Mouse (Mus musculus): ENCODE measurements around the gene Nadsyn1. TPM values are rescaled to one million over a fixed set of nuclear protein-coding genes. Genes with fewer than 3 reads are reported as not detected.

Nadsyn1 gene
- polyA plus RNA-seq, 1 experiment, result 7.0 TPM

DNA sequence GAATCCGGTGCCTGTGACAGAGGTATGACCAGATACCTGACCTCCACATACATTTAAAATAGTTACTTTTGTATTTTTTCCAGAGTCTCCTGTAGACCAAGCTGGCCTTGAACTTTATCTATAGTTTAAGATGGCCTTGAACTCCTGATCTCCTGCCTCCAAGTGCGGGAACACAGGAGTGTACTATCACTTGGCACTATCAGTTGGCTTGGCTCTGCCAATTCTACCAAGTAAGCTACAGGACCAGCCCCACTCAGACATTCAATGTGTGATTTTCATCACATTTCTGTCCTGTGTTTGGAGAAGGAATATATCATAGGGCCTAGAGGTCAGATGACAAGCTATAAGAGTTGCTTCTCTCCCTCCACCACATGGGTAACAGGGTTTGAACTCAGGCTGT, 11.7 kb upstream of the Nadsyn1 start:
- no peak for TF ChIP-seq POLR2A (IDR thresholded peaks at IDR 0.05; ENCODE audit: low read depth, low read length)
- no peak for TF ChIP-seq CTCF (IDR thresholded peaks at IDR 0.05; ENCODE audit: borderline replicate concordance, insufficient read depth, low read length)
- Histone ChIP-seq H3K4me1 (ENCODE audit: control insufficient read depth, insufficient read depth, low read length) (no peaks in the 10 kb centered on the region), H3K27ac (ENCODE audit: insufficient read depth, low read length) (no peak overlapping the region), H3K4me3 (ENCODE audit: insufficient read depth, low read length) (no peak overlapping the region)

DNA sequence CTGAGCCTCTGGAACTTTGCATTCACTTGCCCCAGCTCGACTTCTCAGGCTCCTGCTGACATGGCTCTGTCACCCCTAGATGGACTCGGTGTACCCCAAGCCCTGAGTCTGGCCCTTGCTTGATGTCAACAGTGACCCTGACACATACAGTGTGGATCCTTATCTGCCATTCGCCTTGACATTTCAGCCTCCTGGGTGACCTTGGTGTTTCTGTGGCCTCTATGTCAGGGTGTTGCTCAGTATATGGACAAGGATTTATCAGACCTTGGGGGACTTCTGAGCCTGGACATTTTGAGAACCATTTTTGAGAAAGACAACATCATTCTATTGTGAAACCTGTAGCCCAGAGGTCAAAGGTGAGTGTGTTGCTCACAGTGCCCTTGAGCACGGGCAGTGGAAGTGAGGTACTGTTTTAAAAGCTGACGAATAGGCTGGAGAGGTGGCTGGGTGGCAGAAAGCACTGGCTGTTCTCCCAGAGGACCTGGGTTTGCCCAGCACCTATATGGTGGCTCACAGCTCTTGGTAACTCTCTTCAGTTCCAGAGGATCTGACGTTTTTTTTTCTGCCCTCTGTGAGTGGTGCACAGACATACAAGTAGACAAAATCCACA, 11.0 kb upstream of the Nadsyn1 start:
- Histone ChIP-seq H3K4me3 (ENCODE audit: insufficient read depth, low read length) (no peak overlapping the region), H3K27ac (ENCODE audit: insufficient read depth, low read length) (no peak overlapping the region), H3K4me1 (ENCODE audit: control insufficient read depth, insufficient read depth, low read length) (no peaks in the 10 kb centered on the region)
- no peak for TF ChIP-seq CTCF (IDR thresholded peaks at IDR 0.05; ENCODE audit: borderline replicate concordance, insufficient read depth, low read length)
- no peak for TF ChIP-seq POLR2A (IDR thresholded peaks at IDR 0.05; ENCODE audit: low read depth, low read length)

DNA sequence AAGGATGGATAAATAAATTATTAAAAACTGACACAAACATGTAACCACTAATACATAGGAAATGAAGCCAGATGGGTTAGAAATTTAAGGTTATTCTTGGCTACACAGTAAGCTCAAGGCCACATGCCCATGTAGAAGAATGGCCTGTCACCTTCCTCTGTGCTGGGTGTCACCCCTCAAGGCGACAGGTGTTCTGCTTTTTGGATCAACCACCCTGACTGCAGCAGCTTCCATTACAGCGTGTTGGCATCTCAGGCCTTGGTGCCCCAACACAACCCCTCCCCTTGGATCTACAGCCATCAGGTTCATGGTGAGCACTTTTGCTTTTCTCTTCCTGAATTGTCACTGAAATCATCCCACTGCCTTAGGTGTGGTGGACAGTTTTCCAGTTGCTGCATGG, 10.0 kb upstream of the Nadsyn1 start:
- TF ChIP-seq POLR2A (IDR thresholded peaks at IDR 0.05; ENCODE audit: low read depth, low read length), result no peak
- no peak for TF ChIP-seq CTCF (IDR thresholded peaks at IDR 0.05; ENCODE audit: borderline replicate concordance, insufficient read depth, low read length)
- no peaks in the 10 kb centered on the region for H3K4me1 ChIP-seq (ENCODE audit: control insufficient read depth, insufficient read depth, low read length)
- H3K27ac ChIP-seq (ENCODE audit: insufficient read depth, low read length), result no peak overlapping the region
- H3K4me3 ChIP-seq (ENCODE audit: insufficient read depth, low read length), result no peak overlapping the region

GRCm38 (mm10) chr7:143832196-143832595, 9.5 kb upstream of the Nadsyn1 start:
- TF ChIP-seq CTCF (IDR thresholded peaks at IDR 0.05; ENCODE audit: borderline replicate concordance, insufficient read depth, low read length), result no peak
- no peak for TF ChIP-seq POLR2A (IDR thresholded peaks at IDR 0.05; ENCODE audit: low read depth, low read length)
- no peak overlapping the region for H3K4me3 ChIP-seq (ENCODE audit: insufficient read depth, low read length)
- no peak overlapping the region for H3K27ac ChIP-seq (ENCODE audit: insufficient read depth, low read length)
- H3K4me1 ChIP-seq (ENCODE audit: control insufficient read depth, insufficient read depth, low read length), result no peaks in the 10 kb centered on the region

DNA sequence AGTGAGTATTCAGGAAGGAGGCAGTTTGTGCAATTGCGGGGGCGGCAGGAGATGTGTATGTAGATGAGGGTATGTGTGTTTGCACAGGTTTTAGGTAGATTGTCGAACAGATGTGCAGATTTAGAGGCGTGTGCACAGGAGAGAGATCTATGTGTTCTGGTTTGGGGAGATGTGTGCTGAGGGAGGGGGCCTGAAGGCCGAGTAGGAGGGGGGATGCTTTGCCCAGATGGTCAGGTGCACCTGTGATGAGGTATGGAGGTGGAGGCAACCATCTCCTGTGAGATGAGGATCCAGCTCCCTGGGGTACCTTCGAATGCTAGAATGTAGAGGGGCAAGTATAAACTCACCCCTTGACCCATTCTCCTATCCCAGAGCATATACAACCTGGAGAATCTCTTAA, 7.8 kb upstream of the Nadsyn1 start:
- Histone ChIP-seq H3K4me3 (ENCODE audit: insufficient read depth, low read length) (peak overlapping the region; percentile 50), H3K4me1 (ENCODE audit: control insufficient read depth, insufficient read depth, low read length) (no peaks in the 10 kb centered on the region), H3K27ac (ENCODE audit: insufficient read depth, low read length) (no peak overlapping the region)
- TF ChIP-seq CTCF (IDR thresholded peaks at IDR 0.05; ENCODE audit: borderline replicate concordance, insufficient read depth, low read length) (no peak), POLR2A (IDR thresholded peaks at IDR 0.05; ENCODE audit: low read depth, low read length) (no peak)

DNA sequence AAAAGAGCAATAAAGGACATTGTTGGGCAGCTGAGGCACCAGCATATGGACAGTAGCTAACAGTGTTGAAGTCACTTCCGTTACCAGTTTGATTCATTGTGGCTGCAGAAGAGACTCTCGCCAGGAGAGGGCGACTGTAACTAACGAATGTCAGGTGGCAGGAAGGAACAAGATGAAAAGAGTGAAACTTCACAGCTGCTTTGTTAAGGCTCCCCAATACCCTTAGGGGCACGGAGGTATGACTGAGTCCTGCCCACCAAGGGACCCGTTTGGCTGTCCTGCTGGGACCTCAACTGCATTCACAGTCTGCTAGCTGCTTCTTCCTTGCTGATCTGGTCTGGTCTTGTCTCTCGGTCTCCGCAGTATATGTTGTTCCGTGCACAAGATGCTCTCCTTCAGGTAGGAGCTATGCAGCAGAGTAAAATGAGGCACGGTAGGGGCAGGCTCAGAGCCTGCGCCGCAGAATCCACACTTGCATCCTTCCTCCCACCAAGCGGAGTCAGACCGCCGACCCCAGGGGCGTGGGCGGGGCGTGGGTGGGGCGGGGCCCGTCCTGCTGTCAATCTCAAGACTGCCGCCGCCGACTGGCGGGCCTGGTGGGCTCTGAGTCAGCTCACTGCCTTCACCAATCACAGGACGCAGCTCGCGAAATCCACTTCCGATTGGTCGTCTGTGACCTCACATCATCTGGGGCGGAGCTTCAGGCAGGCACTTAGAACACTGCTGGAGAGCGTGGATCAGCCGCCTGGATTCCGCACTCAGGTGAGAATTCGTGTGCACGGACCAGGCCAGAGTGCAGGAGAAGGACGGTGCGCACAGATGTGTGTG, 7.1 kb upstream of the Nadsyn1 start:
- H3K4me1 ChIP-seq (ENCODE audit: control insufficient read depth, insufficient read depth, low read length), result no peaks in the 10 kb centered on the region
- H3K27ac ChIP-seq (ENCODE audit: insufficient read depth, low read length), result peak overlapping the region; percentile 63
- peak; percentile 58; the same call in 1 of the 2 replicates for TF ChIP-seq CTCF (IDR thresholded peaks at IDR 0.05; ENCODE audit: borderline replicate concordance, insufficient read depth, low read length)
- TF ChIP-seq POLR2A (IDR thresholded peaks at IDR 0.05; ENCODE audit: low read depth, low read length), result peak; percentile 84
- H3K4me3 ChIP-seq (ENCODE audit: insufficient read depth, low read length), result peak overlapping the region; percentile 71

DNA sequence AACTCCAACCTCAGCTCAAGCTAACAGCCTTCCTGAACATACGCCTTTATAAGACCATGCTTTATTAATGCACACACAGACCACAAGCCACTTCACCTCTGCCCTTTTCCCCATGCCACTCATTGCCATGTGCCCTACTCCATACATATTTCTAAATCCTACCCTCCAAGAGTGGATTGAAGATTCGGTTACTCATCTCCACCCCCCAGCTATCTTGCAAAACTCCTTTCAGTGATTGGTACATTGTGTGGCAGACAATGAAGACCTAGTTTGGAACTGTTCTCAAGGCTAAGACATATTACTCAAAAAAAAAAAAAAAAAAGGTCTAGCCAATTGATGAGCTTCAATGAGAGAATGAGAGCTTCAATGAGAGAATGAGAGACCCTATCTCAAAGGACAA, 4.3 kb upstream of the Nadsyn1 start:
- Histone ChIP-seq H3K4me3 (ENCODE audit: insufficient read depth, low read length) (no peak overlapping the region), H3K27ac (ENCODE audit: insufficient read depth, low read length) (no peak overlapping the region), H3K4me1 (ENCODE audit: control insufficient read depth, insufficient read depth, low read length) (no peaks in the 10 kb centered on the region)
- TF ChIP-seq POLR2A (IDR thresholded peaks at IDR 0.05; ENCODE audit: low read depth, low read length), result no peak
- TF ChIP-seq CTCF (IDR thresholded peaks at IDR 0.05; ENCODE audit: borderline replicate concordance, insufficient read depth, low read length), result no peak

DNA sequence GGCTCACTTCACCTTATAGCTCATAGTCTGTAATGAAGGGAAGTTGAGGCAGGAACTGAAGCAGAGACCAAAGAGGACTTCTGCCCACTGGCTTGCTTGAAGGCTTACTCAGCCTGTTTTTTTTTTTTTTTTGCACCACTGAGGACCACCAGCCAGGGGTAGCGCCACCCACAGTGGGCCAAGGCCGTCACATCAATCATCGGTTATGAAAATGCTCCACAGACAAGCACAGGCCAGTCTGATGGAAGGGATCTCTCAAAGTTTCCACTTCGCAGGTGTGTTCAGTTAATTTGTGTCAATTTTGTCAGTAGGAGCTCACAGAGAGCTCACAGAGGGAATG, 587 bp upstream of the Nadsyn1 start:
- Histone ChIP-seq H3K4me1 (ENCODE audit: control insufficient read depth, insufficient read depth, low read length) (no peaks in the 10 kb centered on the region), H3K27ac (ENCODE audit: insufficient read depth, low read length) (no peak overlapping the region), H3K4me3 (ENCODE audit: insufficient read depth, low read length) (peak overlapping the region; percentile 25)
- TF ChIP-seq CTCF (IDR thresholded peaks at IDR 0.05; ENCODE audit: borderline replicate concordance, insufficient read depth, low read length), result no peak
- no peak for TF ChIP-seq POLR2A (IDR thresholded peaks at IDR 0.05; ENCODE audit: low read depth, low read length)

DNA sequence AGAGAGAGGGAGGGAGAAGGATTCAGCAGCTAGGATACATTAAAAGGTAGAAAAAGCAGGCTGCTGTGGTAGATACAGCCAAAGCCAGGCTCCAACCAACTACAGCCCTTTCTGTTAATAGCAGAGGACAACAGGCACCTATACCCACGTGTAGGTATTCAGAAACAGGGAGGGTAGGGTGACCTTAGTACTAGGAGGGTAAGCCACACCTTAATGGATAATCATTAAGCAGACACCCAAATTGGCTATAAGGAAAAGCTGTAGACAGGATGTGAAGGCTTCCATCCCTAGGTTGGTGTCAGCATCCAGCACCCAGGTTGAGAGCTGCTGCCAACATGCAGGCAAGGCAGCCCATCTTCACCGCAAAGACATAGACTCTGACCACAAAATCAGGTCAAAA, 1.4 kb downstream of the Nadsyn1 start:
- TF ChIP-seq POLR2A (IDR thresholded peaks at IDR 0.05; ENCODE audit: low read depth, low read length) (no peak), CTCF (IDR thresholded peaks at IDR 0.05; ENCODE audit: borderline replicate concordance, insufficient read depth, low read length) (no peak)
- Histone ChIP-seq H3K4me3 (ENCODE audit: insufficient read depth, low read length) (no peak overlapping the region), H3K27ac (ENCODE audit: insufficient read depth, low read length) (no peak overlapping the region), H3K4me1 (ENCODE audit: control insufficient read depth, insufficient read depth, low read length) (no peaks in the 10 kb centered on the region)

GRCm38 (mm10) chr7:143819201-143819600, 3.4 kb downstream of the Nadsyn1 start:
- TF ChIP-seq CTCF (IDR thresholded peaks at IDR 0.05; ENCODE audit: borderline replicate concordance, insufficient read depth, low read length), result no peak
- TF ChIP-seq POLR2A (IDR thresholded peaks at IDR 0.05; ENCODE audit: low read depth, low read length), result no peak
- Histone ChIP-seq H3K27ac (ENCODE audit: insufficient read depth, low read length) (no peak overlapping the region), H3K4me3 (ENCODE audit: insufficient read depth, low read length) (no peak overlapping the region)

More at GRCm38 (mm10) chr7:143819201-143819600, 3.4 kb downstream of the Nadsyn1 start:
- H3K4me1 ChIP-seq (ENCODE audit: control insufficient read depth, insufficient read depth, low read length), result no peaks in the 10 kb centered on the region

Data from embryonic fibroblast, embryonic 13.5 days (primary cell).